Mouse (Mus musculus) splenic B cell, adult 2 months (primary cell): ENCODE data around the gene Sirpb1b.
"Not testable (repeated sequence)": the region's sequence is repeated elsewhere in the genome, so short reads cannot be mapped to it uniquely, and the experiment has no call there.

Experiments used
- DNase-seq: peaks from one replicate; pipeline ENCODE4 v3.0.0-alpha.2; 2011; ENCODE audit warnings: low read depth, low spot score
- H3K27me3 ChIP-seq: 2 replicates; pipeline ENCODE4 v1.6.1; 2012; ENCODE audit warnings: mild to moderate bottlenecking, low read length, moderate library complexity, mixed read lengths; ENCODE audit not compliant: control insufficient read depth, poor library complexity, insufficient read depth, severe bottlenecking
- H3K36me3 ChIP-seq: 2 replicates; pipeline ENCODE4 v1.6.1; 2012; ENCODE audit warnings: mild to moderate bottlenecking, low read length, moderate library complexity, mixed read lengths; ENCODE audit not compliant: control insufficient read depth, poor library complexity, insufficient read depth, severe bottlenecking

Sirpb1b gene

DNA sequence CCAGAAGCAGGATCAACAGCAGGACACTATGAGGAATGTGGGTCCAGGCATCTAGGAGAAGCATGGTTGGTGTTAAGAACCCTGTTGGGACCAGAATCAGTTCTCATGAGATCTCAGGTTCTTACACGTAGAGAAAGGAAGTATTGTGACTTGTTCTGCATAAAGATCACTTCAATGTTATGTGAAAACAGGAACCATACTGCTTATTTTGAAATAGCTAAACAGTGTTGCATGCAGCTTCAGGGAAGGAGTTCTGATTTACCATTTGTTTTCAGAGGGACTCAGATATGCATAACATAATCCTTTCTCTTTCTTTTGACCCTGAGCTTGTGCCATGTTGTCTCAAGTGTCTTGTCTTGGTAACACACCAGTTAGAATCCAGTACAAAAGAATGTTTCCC is at the start of gene Sirpb1b:
Gene Sirpb1b (minus strand): TSS at position 179 of the 400 bp plus-strand sequence.
- not testable (repeated sequence) for DNase-seq, H3K27me3 ChIP-seq, H3K36me3 ChIP-seq

DNA sequence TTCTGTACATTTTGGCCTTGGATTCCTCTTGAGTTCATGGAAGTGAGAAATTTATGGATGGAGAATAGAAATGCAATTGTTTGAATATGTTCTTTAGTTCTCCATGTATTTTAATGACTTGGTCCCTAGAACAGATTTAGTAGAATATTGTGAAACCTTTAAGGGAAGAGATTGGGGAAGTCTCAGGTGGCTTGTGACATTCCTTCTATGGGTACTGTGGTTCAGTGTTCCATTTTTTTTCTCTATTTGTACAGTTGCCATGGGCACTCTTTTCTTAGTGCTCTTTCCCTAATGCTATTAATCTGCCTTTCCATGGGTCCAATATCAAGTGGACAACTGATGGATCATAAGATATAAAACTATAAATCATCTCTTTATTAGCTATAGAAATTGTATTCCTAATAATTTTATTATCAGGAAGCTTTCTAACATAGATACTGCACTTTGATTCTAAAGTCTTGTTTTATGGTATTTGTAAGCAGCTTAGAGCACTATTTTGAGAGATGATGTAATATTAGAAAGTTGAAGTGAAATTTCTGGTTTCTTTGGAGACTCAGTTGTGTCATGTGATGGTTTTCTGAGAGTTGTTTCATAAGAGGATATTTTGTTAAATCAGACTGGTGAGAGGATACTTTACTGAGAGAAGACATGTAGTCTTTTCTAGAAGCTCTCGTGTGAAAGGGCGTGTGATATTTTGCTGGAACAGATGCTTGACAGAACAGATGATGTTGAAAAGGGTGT is 15.7 kb upstream of the Sirpb1b start:
- H3K36me3 ChIP-seq, DNase-seq, H3K27me3 ChIP-seq: not testable (repeated sequence)

- not testable (repeated sequence) for DNase-seq, H3K36me3 ChIP-seq, H3K27me3 ChIP-seq
Observed at GRCm38 (mm10) chr3:15586665-15587064, 11.8 kb upstream of the Sirpb1b start.

DNA sequence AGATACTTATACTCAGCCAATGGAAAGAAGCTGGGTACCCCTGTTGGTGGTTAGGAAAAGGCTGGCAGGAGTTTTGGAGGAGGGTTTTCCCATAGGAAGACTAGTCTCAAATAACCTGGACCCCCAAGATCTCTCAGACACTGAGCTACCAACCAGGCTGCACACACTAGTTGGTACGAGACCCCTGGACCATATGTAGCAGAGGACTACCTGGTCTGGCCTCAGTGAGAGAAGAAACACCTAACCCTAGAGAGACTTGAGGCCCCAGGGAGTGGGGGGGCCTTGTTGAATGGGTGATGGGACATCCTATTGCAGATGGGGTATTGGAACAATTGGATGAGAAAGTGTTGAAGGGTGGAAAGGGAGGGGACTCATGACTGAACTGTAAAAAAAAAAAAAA is 8.6 kb upstream of the Sirpb1b start:
- Histone ChIP-seq H3K36me3 (no peaks in the 10 kb centered on the region), H3K27me3 (no peaks in the 10 kb centered on the region)
- no peak for DNase-seq

DNA sequence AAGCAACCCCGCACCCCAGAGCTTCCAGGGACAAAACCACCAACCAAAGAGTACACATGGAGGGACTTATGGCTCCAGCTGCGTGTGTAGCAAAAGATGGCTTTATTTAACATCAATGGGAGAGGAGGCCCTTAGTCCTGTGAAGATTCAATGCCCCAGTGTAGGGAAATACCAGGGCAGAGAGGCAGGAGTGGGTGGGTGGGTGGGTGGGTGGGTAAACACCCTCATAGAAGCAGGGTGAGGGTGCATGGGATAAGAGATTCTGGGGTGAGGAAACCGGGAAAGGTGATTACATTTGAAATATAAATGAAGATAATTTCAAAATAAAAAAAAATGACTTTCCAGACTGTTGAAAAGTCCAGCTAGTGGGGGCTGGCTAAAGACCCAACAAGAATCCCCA is 8.1 kb upstream of the Sirpb1b start:
- not testable (repeated sequence) for H3K27me3 ChIP-seq, DNase-seq, H3K36me3 ChIP-seq

DNA sequence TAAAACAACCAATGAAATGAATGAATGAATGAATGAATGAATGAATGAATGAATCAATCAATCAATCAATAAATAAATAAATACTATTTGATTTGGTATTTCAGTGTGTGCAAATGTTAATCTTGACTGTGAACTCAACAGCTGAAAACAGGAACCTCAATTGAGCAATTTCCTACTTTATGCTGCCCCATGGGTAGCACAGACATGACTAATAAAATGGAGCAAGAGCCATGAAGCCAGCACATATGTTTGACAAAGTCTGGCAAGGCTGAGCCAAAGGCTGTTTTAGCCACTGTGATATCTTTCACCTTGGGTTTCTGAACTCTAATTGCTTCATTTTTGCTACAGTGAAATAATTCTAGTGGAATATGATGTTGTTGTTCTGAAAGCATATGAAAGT is 1.6 kb upstream of the Sirpb1b start:
- H3K36me3 ChIP-seq, DNase-seq, H3K27me3 ChIP-seq: not testable (repeated sequence)

- no peaks in the 10 kb centered on the region for H3K36me3 ChIP-seq
- no peak for DNase-seq
- no peaks in the 10 kb centered on the region for H3K27me3 ChIP-seq
Observed at GRCm38 (mm10) chr3:15528589-15528988, 46.3 kb downstream of the Sirpb1b start.

- not testable (repeated sequence) for H3K36me3 ChIP-seq, DNase-seq, H3K27me3 ChIP-seq
Observed at GRCm38 (mm10) chr3:15513608-15514007, 61.3 kb downstream of the Sirpb1b start.

- H3K36me3 ChIP-seq, DNase-seq, H3K27me3 ChIP-seq: not testable (repeated sequence)
Observed at GRCm38 (mm10) chr3:15507792-15508321, 67.0 kb downstream of the Sirpb1b start.

DNA sequence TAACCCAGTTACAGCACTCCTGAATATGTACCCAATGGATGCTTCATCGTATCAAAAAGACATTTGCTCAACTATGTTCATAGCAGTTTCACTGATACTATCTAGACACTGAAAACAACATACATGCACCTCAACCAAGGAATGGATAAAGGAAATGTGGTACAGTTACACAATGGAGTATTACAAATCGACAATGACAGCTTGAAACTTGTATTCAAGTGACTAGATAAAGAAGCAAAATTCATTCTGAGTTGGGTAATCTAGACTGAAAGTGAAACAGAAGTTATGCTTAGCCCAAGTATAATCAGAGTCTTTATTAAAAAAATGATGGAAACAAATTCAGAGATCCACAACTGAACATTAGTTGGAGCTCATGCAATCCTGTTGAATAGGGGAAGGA is 100.0 kb downstream of the Sirpb1b start:
- DNase-seq, H3K27me3 ChIP-seq, H3K36me3 ChIP-seq: not testable (repeated sequence)

- H3K36me3 ChIP-seq, H3K27me3 ChIP-seq, DNase-seq: not testable (repeated sequence)
Observed at GRCm38 (mm10) chr3:15470158-15470557, 104.7 kb downstream of the Sirpb1b start.
